Mouse (Mus musculus) erythroid progenitor cell, adult 5-6 weeks (primary cell): ENCODE results near the gene Dlec1. TPM values are rescaled to one million over a fixed set of nuclear protein-coding genes. Genes with fewer than 3 reads are reported as not detected.
A peak's percentile ranks its signal among the peaks of the same experiment; 100 is the strongest.

Source experiments
- ATAC-seq: replicated peaks from 2 replicates; pipeline ENCODE4 v1.8.0; 2016; ENCODE audit warnings: moderate number of reproducible peaks, mild to moderate bottlenecking, moderate TSS enrichment, inconsistent platforms; ENCODE audit not compliant: poor library complexity, low FRiP score, severe bottlenecking
- total RNA-seq, 2 experiments: library from RNA; stranded (forward) in 1 of 2; stranded (reverse) in 1 of 2; fragments of 150-400 nt in 1 of 2; fragments of 186-747, 209-891 nt in 1 of 2; gene quantifications; 2 replicates each; pipeline versions ENCODE4 v1.2.3 to v1.2.4; 2015 to 2017; ENCODE audit warnings: low replicate concordance in 2 of 2

The Dlec1 gene
- total RNA-seq, 2 experiments from 2014 or later: not detected

- no peak for ATAC-seq
Measured at GRCm38 (mm10) chr9:119179292-119179691, 77.0 kb downstream of the Dlec1 start.

- no peak for ATAC-seq
Measured at GRCm38 (mm10) chr9:119181241-119181728, 79.0 kb downstream of the Dlec1 start.

GRCm38 (mm10) chr9:119192202-119192990 lies 90.1 kb downstream of the Dlec1 start:
- ATAC-seq: peak; percentile 51; the same call in 1 of the 2 replicates

Other genes starting within 250 kb of the Dlec1 start
- 0.72 and 4.2 TPM in 2 replicates for gene Ctdspl, start 176.0 kb upstream of the Dlec1 start, total RNA-seq (2015; ENCODE audit: low replicate concordance)
- 0.38 and 2.2 TPM in 2 replicates for gene Ctdspl, start 176.0 kb upstream of the Dlec1 start, total RNA-seq (2017; ENCODE audit: low replicate concordance)
- gene Vill, start 49.7 kb upstream of the Dlec1 start, total RNA-seq (2015; ENCODE audit: low replicate concordance): 1.8 TPM in 1 of 2 replicates, not detected in the other
- gene Vill, start 49.7 kb upstream of the Dlec1 start, total RNA-seq (2017; ENCODE audit: low replicate concordance): 1.9 TPM in 1 of 2 replicates, not detected in the other
- not detected in 2 replicates for gene Plcd1, start 9.0 kb upstream of the Dlec1 start, total RNA-seq (2015; ENCODE audit: low replicate concordance)
- gene Plcd1, start 9.0 kb upstream of the Dlec1 start, total RNA-seq (2017; ENCODE audit: low replicate concordance): not detected in 2 replicates
- not detected in 2 replicates for gene Acaa1b, start 54.6 kb downstream of the Dlec1 start, total RNA-seq (2015; ENCODE audit: low replicate concordance)
- gene Acaa1b, start 54.6 kb downstream of the Dlec1 start, total RNA-seq (2017; ENCODE audit: low replicate concordance): not detected in 2 replicates
- not detected in 2 replicates for gene Gm47289, start 56.7 kb downstream of the Dlec1 start, total RNA-seq (2015; ENCODE audit: low replicate concordance)
- gene Gm47289, start 56.7 kb downstream of the Dlec1 start, total RNA-seq (2017; ENCODE audit: low replicate concordance): not detected in 2 replicates
- gene Slc22a13, start 106.6 kb downstream of the Dlec1 start, total RNA-seq (2015; ENCODE audit: low replicate concordance): not detected in 2 replicates
- gene Slc22a13, start 106.6 kb downstream of the Dlec1 start, total RNA-seq (2017; ENCODE audit: low replicate concordance): not detected in 2 replicates
- gene Oxsr1, start 219.9 kb downstream of the Dlec1 start, total RNA-seq (2015; ENCODE audit: low replicate concordance): 20.9 and 48.6 TPM in 2 replicates
- 35.0 and 37.1 TPM in 2 replicates for gene Oxsr1, start 219.9 kb downstream of the Dlec1 start, total RNA-seq (2017; ENCODE audit: low replicate concordance)
- 5.9 and 10.8 TPM in 2 replicates for gene Acaa1a, start 237.2 kb downstream of the Dlec1 start, total RNA-seq (2015; ENCODE audit: low replicate concordance)
- gene Acaa1a, start 237.2 kb downstream of the Dlec1 start, total RNA-seq (2017; ENCODE audit: low replicate concordance): 5.2 and 5.4 TPM in 2 replicates
- gene Myd88, start 238.9 kb downstream of the Dlec1 start, total RNA-seq (2015; ENCODE audit: low replicate concordance): 22.6 and 25.9 TPM in 2 replicates
- 5.9 and 14.0 TPM in 2 replicates for gene Myd88, start 238.9 kb downstream of the Dlec1 start, total RNA-seq (2017; ENCODE audit: low replicate concordance)